Mouse (Mus musculus) cerebellum, adult 9-11 months (tissue): ENCODE results near the gene Cops7b.

ENCODE experiments used
- DNase-seq: peaks from one replicate; pipeline ENCODE4 v3.0.0; 2022

Cops7b gene

DNA sequence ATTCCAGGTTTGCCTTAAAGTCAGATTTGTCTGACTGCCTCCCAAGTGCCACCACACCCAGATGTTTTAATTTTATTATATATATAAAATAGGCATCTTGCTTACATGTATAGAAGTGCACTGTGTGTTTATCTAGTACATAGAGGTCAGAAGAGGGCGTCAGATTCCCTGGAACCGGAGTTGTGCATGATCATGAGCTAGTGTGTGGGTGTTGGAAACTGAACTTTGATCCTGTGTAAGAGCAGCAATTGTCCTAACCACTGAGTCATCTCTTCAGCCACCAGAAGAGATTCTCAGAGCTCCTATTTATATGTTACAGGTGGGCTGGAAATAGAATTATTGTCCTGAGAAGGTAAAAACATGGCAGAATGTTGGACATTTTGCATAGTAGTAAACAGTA lies 17.4 kb downstream of the Cops7b start:
- DNase-seq: no peak

DNA sequence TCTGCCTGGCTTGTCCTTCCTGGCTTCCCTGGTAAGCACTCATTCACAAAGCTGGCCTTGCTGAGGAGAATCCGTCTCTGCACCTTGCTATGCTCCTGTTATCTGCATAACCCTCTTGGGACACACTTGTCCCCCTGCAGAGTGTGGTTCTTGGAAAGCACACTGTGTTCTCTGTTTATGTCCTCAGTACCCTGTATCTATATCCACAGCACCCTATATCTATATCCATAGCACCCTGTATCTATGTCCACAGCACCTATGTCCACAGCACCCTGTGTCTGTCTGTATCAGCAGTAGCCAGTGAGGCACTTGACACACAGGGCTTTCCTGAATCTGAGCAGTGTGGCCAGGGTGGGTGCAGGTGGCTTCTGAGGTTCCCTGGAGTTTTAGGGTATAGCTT lies 28.2 kb downstream of the Cops7b start:
- DNase-seq: no peak

DNA sequence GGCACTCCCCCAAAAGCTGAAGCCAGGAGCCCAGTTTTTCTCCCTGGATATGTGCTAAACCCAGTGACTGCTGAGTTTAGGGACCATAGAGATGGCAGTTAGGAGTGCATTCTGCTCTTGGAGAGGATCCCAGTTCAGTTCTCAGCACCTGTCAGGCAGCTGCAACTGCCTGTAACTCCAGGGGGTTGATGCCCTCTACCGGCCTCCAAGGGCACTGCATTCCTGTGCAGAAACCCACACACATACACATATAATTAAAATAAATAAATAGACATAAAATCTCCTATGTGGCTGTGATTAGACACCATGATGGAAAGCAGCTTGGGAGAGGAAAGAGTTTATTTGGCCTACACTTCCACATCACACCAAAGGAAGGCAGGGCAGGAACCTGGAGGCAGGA lies 29.4 kb downstream of the Cops7b start:
- DNase-seq: no peak

GRCm38 (mm10) chr1:86614269-86614668 lies 31.6 kb downstream of the Cops7b start:
- DNase-seq: no peak

DNA sequence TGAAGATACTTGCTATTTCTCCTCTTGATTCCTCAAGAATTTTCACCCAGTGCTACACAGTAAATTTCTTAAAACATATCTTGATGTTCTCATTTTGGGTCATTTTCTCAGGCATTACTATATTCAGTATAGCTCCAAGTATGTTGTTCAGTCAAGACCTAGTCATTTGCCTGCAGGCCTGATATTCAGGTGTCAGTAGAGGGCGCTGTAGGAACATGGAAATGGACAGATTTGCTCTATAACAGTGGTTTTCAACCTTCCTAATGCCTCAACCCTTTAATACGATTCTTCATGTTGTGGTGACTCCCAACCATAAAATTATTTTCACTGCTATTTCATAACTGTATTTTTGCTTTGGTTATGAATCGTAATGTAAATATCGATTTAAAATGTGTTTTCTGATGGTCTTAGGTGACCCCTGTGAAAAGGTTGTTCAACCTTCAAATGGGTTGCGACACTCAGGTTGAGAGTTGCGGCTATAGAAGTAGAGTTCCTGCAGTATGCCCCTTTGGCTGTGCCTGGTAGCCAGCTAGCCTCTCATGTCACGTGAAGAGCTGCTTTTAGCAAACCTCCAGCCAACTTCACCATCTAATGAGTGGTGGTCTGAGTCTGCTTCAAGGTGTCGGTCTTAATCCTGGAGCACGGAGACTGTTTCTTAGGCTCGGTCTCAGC lies 35.9 kb downstream of the Cops7b start:
- DNase-seq: peak; percentile 23

GRCm38 (mm10) chr1:86622296-86622695 lies 39.6 kb downstream of the Cops7b start:
- no peak for DNase-seq

- no peak for DNase-seq
Measured at GRCm38 (mm10) chr1:86623001-86624000, 40.6 kb downstream of the Cops7b start.

GRCm38 (mm10) chr1:86628270-86628669 lies 45.6 kb downstream of the Cops7b start:
- no peak for DNase-seq

DNA sequence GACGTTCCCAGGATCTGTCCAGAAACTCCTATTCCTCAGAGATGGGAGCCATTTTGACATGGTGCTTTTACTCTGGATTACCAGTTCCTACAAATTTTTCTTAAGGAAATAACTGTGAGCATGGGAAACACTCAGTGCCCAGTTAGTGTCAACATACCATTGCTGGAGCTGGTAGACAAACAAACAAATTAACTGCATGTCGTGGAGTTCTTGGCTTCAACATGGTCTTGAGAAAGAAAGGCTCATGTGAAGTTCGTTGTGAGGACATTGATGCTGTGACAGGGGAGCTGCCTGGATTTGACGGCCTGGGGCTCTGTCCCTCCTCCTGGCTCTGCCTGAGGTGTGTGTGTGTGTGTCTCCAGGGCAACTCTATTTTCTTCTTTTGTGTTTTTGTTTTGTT lies 47.2 kb downstream of the Cops7b start:
- no peak for DNase-seq

- DNase-seq: no peak
Measured at GRCm38 (mm10) chr1:86630527-86630926, 47.8 kb downstream of the Cops7b start.

GRCm38 (mm10) chr1:86632732-86633380 lies 50.2 kb downstream of the Cops7b start:
- no peak for DNase-seq

DNA sequence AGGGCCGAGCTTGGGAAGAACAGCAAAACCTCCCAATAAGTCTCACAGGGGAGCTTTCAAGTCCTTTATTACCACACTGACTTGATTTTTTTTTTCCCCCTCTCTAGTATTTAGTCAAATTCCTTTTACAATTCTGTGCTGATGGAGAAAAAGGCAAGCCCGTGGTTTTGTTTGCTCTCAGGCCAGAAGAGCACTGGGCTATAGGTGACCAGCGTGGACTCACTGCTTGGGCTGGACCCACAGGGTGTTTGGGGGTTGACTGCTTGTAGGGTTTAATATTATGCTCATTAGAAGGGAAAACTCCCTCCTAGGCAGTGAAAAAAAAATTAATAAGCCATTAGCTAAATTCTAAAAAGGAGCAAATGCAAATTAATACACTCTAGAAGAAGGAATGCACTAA lies 50.7 kb downstream of the Cops7b start:
- DNase-seq: no peak

- DNase-seq: no peak
Measured at GRCm38 (mm10) chr1:86633840-86634750, 51.4 kb downstream of the Cops7b start.

DNA sequence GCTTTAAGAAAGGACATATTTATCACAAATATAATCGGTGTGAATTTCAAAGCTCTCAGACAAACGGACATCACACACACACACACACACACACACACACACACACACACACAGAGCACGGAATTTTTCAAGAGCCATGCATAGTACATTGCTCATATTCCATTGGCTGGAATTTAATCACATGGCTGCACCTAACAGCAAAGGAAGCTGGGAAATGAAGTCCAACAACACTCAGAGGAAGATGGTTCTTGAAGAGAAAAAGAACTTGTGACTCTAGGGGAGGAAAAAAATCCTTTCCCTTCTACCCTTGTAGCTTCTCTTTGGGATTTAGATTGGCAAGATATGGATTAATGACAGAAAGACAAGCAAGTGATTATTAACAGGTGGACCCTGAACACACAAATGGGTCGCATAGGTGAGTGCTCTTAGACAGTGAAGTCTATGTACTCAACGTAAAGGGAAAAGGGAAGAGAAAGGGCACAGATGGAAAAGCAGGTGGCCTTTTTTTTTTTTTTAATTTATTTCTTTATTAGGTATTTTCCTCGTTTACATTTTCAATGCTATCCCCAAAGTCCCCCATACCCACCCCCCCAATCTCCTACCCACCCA lies 52.2 kb downstream of the Cops7b start:
- no peak for DNase-seq

- no peak for DNase-seq
Measured at GRCm38 (mm10) chr1:86643101-86643809, 60.6 kb downstream of the Cops7b start.

GRCm38 (mm10) chr1:86647517-86647916 lies 64.8 kb downstream of the Cops7b start:
- no peak for DNase-seq

DNA sequence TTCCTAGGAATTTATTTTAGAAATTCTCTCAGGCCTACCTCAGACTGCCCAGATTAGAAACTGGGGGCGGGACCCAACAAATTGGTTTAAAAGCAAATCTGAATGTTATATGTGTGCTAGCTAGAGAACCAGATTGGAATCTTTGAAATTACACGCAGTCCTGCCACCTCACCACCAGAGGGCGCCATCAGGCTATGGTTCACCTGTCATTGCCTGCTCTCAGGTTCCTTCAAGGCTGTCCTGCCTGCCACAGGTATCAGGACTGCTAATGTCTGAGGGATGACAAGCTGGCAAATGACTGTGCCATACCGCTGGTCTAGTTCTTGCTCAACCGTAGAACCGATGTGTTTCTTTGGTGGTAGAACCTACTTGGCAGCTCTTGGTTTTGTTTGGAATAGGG lies 67.6 kb downstream of the Cops7b start:
- DNase-seq: peak; percentile 51

DNA sequence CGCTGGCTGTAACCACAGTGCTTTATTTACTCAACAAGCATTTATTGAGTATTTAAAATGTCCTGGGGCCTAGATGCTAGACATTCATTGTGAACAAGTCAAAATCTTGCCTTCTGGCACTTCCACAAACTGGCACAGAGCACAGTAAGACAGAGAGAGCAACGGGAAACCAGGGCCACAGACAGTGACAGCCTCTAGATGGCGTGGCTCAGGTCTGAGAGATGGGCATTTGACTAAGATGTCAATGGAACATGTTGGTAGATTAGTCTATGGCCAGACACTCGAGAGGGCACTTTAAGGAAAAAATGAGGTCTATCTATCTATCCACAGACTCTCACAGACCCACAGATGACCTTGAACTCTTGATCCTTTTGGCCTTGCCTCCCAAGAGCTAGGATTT lies 70.0 kb downstream of the Cops7b start:
- no peak for DNase-seq

- DNase-seq: no peak
Measured at GRCm38 (mm10) chr1:86657071-86657470, 74.4 kb downstream of the Cops7b start.
